Mouse (Mus musculus): ENCODE results near the gene Olfr1326-ps1.

Gene Olfr1326-ps1

GRCm38 (mm10) chrX:74574788-74575187 lies at the start of gene Olfr1326-ps1:
Gene Olfr1326-ps1 (minus strand): TSS chrX:74574888.
- DNase-seq (ENCODE audit: extremely low read depth, low read depth, low spot score): no peak

- DNase-seq (ENCODE audit: extremely low read depth, low read depth, low spot score): no peak
Measured at GRCm38 (mm10) chrX:74592379-74592778, 17.7 kb upstream of the Olfr1326-ps1 start, which contains the start of gene Olfr1325. Gene Olfr1325 (plus strand): TSS chrX:74592679.

All from fat pad, adult 2 months (tissue).